Mouse (Mus musculus) kidney, embryonic 16.5 days (tissue): ENCODE measurements around the gene Tead2. TPM values are rescaled to one million over a fixed set of nuclear protein-coding genes. Genes with fewer than 3 reads are reported as not detected.
A peak's percentile ranks its signal among the peaks of the same experiment; 100 is the strongest.
"Not testable (repeated sequence)": the region's sequence is repeated elsewhere in the genome, so short reads cannot be mapped to it uniquely, and the experiment has no call there.

ENCODE experiments used
- ATAC-seq: fragments of 200-750 bp; cut with Nextera tagmentation; 2 replicates; pipeline ENCODE4 v1.8.0; 2017; ENCODE audit warnings: moderate TSS enrichment; ENCODE audit not compliant: low FRiP score, low TSS enrichment
- H3K27ac ChIP-seq: fragments of 300-500 bp; sonication (generic); 2 replicates; pipeline ENCODE4 v1.5.1; 2014; ENCODE audit warnings: low read length
- H3K27me3 ChIP-seq: fragments of 300-500 bp; sonication (generic); 2 replicates; pipeline ENCODE4 v1.6.1; 2014; ENCODE audit warnings: low read length, control low read depth, mixed read lengths; ENCODE audit not compliant: insufficient read depth
- H3K36me3 ChIP-seq: fragments of 300-500 bp; sonication (generic); 2 replicates; pipeline ENCODE4 v1.6.1; 2014; ENCODE audit warnings: low read length, control low read depth, mixed read lengths; ENCODE audit not compliant: insufficient read depth
- H3K4me1 ChIP-seq: fragments of 300-500 bp; sonication (generic); 2 replicates; pipeline ENCODE4 v1.6.1; 2014; ENCODE audit warnings: low read length, control low read depth, mixed read lengths; ENCODE audit not compliant: insufficient read depth
- H3K4me2 ChIP-seq: fragments of 300-500 bp; sonication (generic); replicated peaks from 2 replicates; pipeline ENCODE4 v1.6.1; 2014; ENCODE audit warnings: low read depth, low read length
- H3K4me3 ChIP-seq: fragments of 300-500 bp; sonication (generic); 2 replicates; pipeline ENCODE4 v1.5.1; 2014; ENCODE audit warnings: mild to moderate bottlenecking, low read length
- H3K9ac ChIP-seq: fragments of 300-500 bp; sonication (generic); replicated peaks from 2 replicates; pipeline ENCODE4 v1.6.1; 2014; ENCODE audit warnings: low read length
- H3K9me3 ChIP-seq: fragments of 300-500 bp; sonication (generic); 2 replicates; pipeline ENCODE4 v1.6.1; 2016; ENCODE audit warnings: low read length, control low read depth
- WGBS: fragments of 180-500 bp; shearing (Covaris S2); extraction: QIAGEN DNeasy Blood & Tissue Kit; methylation state at CpG from one replicate; pipeline ENCODE4 v1.1.7; 2014; 5-methylcytosine and 5-hydroxymethylcytosine counted together
- polyA plus RNA-seq: library from polyadenylated mRNA; unstranded; fragments of >200 nt; fragmentation: Nextera tagmentation; extraction: Ambion mirVana; gene quantifications from 2 replicates; pipeline ENCODE4 v1.2.1, GENCODE M21; 2015

Gene Tead2
- polyA plus RNA-seq, 1 experiment from 2014 or later: 195 TPM

DNA sequence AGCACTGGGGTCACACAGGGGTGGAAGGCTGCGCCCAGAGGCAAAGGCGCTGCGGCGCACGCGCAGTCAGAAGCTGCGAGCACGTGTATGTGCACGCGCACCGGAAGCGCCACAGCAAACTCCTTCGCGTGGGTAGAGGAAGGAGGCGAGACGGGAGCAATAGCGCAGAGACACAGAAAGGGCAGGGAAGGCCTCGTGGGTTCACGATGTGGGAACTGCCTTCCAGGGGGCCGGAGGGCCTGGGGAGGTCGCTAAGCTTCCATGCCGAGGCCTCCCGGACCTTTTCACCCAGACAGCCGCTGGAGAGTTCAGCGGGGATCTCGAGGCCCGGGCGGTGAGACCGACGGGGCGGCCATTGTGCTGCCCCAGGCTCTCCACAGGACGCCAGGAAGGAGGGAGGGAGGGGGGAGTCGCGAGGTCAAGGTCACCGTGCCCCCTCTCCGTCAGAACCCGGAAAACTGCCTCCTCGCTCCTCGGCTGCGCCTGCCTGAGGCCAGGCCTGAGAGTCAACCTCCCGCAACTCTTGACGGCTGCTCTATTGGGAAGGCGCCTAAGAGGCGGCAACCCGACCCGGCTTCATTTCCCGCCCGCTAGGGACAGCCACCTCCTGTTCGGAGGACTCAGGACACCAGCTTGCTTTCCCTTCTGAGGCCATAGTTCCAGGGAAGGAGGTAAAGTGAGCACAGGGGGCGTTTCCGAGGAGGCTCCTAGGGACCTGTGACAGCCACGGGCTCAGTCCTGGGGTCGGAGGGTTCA is 25.3 kb downstream of the Tead2 start, which contains the start of gene Slc6a16:
Slc6a16 (plus strand) TSS at position 453 of the 756 bp plus-strand sequence.
- H3K36me3 ChIP-seq: no peaks in the 10 kb centered on the region
- WGBS: 15% methylated on average over 47 of the region's 53 CpGs
- H3K4me1 ChIP-seq: peaks cover 9% of the 10 kb centered on the region
- peak; percentile 80 for ATAC-seq
- peak within 1 kb of the TSS; percentile 31; the same call in 1 of the 2 replicates for H3K27ac ChIP-seq
- H3K27me3 ChIP-seq: 0 out of 2 replicates have a peak, but pooled peaks cover 3% of the 10 kb centered on the region
- H3K4me2 ChIP-seq: peak within 1 kb of the TSS; percentile 50
- H3K9ac ChIP-seq: peak within 1 kb of the TSS; percentile 60
- peak within 1 kb of the TSS; percentile 8 for H3K4me3 ChIP-seq
- H3K9me3 ChIP-seq: no peaks in the 10 kb centered on the region

DNA sequence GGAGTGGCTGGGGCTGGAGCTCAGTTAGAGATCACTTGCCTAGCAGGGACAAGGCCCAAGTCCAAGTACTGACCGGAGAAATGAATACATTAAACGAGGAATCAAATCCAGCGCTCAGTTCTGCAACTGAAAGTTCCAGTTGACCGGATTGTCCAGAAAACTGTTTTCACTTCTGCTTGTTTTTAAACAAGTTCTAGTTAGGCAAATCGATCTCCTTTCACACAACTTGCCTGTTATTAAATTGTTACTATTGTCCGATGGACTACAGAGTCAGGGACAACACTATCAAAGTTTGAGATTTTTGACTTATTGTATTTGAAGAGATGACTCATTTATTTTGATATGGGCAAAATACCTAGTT is 25.8 kb downstream of the Tead2 start:
- peak overlapping the region; percentile 31; the same call in 1 of the 2 replicates for H3K27ac ChIP-seq
- H3K36me3 ChIP-seq: no peaks in the 10 kb centered on the region
- ATAC-seq: no peak; the same call in 1 of the 2 replicates
- H3K4me1 ChIP-seq: peaks cover 9% of the 10 kb centered on the region
- H3K9me3 ChIP-seq: no peaks in the 10 kb centered on the region
- H3K4me3 ChIP-seq: peak overlapping the region; percentile 8; the same call in 1 of the 2 replicates
- H3K9ac ChIP-seq: peak overlapping the region; percentile 60; the same call in 1 of the 2 replicates
- 69% methylated on average over 6 of the region's 6 CpGs for WGBS
- no peaks in the 10 kb centered on the region for H3K27me3 ChIP-seq
- peak overlapping the region; percentile 50 for H3K4me2 ChIP-seq

GRCm38 (mm10) chr7:45247666-45248065 is 32.1 kb downstream of the Tead2 start:
- Histone ChIP-seq H3K4me3 (no peak overlapping the region), H3K27me3 (no peaks in the 10 kb centered on the region), H3K9ac (no peak overlapping the region), H3K4me1 (no peaks in the 10 kb centered on the region), H3K4me2 (no peak overlapping the region), H3K9me3 (no peaks in the 10 kb centered on the region), H3K36me3 (no peaks in the 10 kb centered on the region), H3K27ac (no peak overlapping the region)
- 30% methylated on average over 3 of the region's 3 CpGs for WGBS
- ATAC-seq: no peak

- Histone ChIP-seq H3K36me3 (no peaks in the 10 kb centered on the region), H3K9ac (no peak overlapping the region), H3K4me2 (no peak overlapping the region), H3K4me3 (no peak overlapping the region), H3K27me3 (no peaks in the 10 kb centered on the region), H3K9me3 (no peaks in the 10 kb centered on the region), H3K4me1 (no peaks in the 10 kb centered on the region), H3K27ac (no peak overlapping the region)
- no peak for ATAC-seq
- WGBS: 87% methylated on average over 8 of the region's 8 CpGs
Observed at GRCm38 (mm10) chr7:45253806-45254205, 38.3 kb downstream of the Tead2 start.

DNA sequence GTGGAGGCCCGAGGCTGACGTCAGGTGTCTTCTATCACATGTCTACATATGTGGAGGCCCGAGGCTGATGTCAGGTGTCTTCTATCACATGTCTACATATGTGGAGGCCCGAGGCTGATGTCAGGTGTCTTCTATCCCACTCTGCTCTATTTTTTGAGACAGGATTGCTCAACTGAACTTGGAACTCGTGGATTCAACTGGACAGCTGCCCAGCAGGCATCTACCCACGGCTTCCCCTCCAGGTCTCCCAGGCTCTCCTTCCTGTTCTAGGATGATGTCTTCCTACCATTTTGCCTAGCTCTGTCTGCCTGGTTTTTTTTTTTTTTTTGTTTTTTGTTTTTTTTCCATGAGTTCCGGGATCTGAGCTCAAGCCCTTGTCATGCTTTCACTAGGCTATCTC is 40.3 kb downstream of the Tead2 start:
- H3K4me1 ChIP-seq, H3K36me3 ChIP-seq, H3K27ac ChIP-seq, H3K4me2 ChIP-seq, H3K9me3 ChIP-seq, H3K4me3 ChIP-seq, ATAC-seq, H3K9ac ChIP-seq, H3K27me3 ChIP-seq: not testable (repeated sequence)
- WGBS: 58% methylated on average over 5 of the region's 7 CpGs

GRCm38 (mm10) chr7:45257063-45257840 is 41.7 kb downstream of the Tead2 start:
- ATAC-seq: no peak
- no peaks in the 10 kb centered on the region for H3K4me1 ChIP-seq
- no peak overlapping the region for H3K4me2 ChIP-seq
- WGBS: 53% methylated on average over 11 of the region's 11 CpGs
- H3K9me3 ChIP-seq: no peaks in the 10 kb centered on the region
- no peaks in the 10 kb centered on the region for H3K27me3 ChIP-seq
- H3K4me3 ChIP-seq: no peak overlapping the region
- H3K36me3 ChIP-seq: no peaks in the 10 kb centered on the region
- no peak overlapping the region for H3K27ac ChIP-seq
- H3K9ac ChIP-seq: no peak overlapping the region

GRCm38 (mm10) chr7:45259281-45259680 is 43.7 kb downstream of the Tead2 start:
- ATAC-seq: no peak
- no peaks in the 10 kb centered on the region for H3K36me3 ChIP-seq
- H3K9ac ChIP-seq: no peak overlapping the region
- H3K27me3 ChIP-seq: no peaks in the 10 kb centered on the region
- H3K27ac ChIP-seq: no peak overlapping the region
- no peaks in the 10 kb centered on the region for H3K4me1 ChIP-seq
- H3K4me3 ChIP-seq: no peak overlapping the region
- no peaks in the 10 kb centered on the region for H3K9me3 ChIP-seq
- H3K4me2 ChIP-seq: no peak overlapping the region
- 82% methylated on average over 8 of the region's 8 CpGs for WGBS

DNA sequence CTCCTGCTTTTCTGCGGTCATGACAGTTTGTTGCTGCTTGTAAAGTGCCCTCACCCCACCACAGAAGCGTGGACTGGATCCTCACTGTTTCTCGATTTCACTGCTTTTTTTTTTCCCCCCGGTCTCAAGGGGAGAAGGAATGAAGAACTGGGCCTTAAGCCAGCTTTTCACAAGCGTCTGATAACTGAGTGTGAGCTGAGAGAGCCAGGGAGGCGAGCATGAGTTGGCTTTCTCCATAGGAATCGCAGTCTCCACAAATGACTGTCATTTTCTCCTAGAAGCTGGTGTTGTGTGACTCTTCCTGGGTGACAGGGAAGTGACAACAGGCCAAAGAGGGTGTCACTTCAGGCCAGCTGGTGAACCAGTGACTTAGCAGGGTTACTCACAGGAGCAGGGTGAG is 46.7 kb downstream of the Tead2 start:
- no peaks in the 10 kb centered on the region for H3K36me3 ChIP-seq
- H3K9ac ChIP-seq: no peak overlapping the region
- no peaks in the 10 kb centered on the region for H3K27me3 ChIP-seq
- H3K4me3 ChIP-seq: no peak overlapping the region
- H3K27ac ChIP-seq: no peak overlapping the region
- H3K9me3 ChIP-seq: no peaks in the 10 kb centered on the region
- no peak overlapping the region for H3K4me2 ChIP-seq
- no peak for ATAC-seq
- no peaks in the 10 kb centered on the region for H3K4me1 ChIP-seq
- 55% methylated on average over 7 of the region's 7 CpGs for WGBS

- H3K4me2 ChIP-seq: no peak overlapping the region
- no peak for ATAC-seq
- H3K36me3 ChIP-seq: no peaks in the 10 kb centered on the region
- no peak overlapping the region for H3K27ac ChIP-seq
- no peaks in the 10 kb centered on the region for H3K4me1 ChIP-seq
- no peak overlapping the region for H3K9ac ChIP-seq
- 57% methylated on average over 7 of the region's 7 CpGs for WGBS
- no peaks in the 10 kb centered on the region for H3K9me3 ChIP-seq
- H3K4me3 ChIP-seq: no peak overlapping the region
- H3K27me3 ChIP-seq: no peaks in the 10 kb centered on the region
Observed at GRCm38 (mm10) chr7:45263006-45263607, 47.6 kb downstream of the Tead2 start.
